ENCODE assay signal across 1 mouse cellular context in genomic region chr10:42276507-42277345, GRCm38 (mm10).
TF ChIP-seq lines count a peak whose summit lies in the region.

TSS of gene Foxo3 (minus strand) at chr10:42276755.

TF ChIP-seq in CH12.LX, 34 proteins besides CTCF, POLR2A, EP300 and RAD21 (continued from another document):
- 0 out of 2 replicates have a peak, but pooled peaks have one; percentile 16 for TF ChIP-seq ETS1 (conservative IDR thresholded peaks at IDR 0.05; ENCODE audit: low read depth, low read length)
- TF ChIP-seq ELF1 (IDR thresholded peaks at IDR 0.05; ENCODE audit: low read depth, low read length), result peak; percentile 55; the same call in 1 of the 2 replicates
- peak; percentile 95 for TF ChIP-seq MAZ (IDR thresholded peaks at IDR 0.05; ENCODE audit: low read depth, low read length)
- peak; percentile 44; the same call in 1 of the 2 replicates for TF ChIP-seq CHD2 (IDR thresholded peaks at IDR 0.05; ENCODE audit: low read length)
- no peak for TF ChIP-seq PAX5 (IDR thresholded peaks at IDR 0.05; ENCODE audit: low read length)
- TF ChIP-seq ZNF384 (IDR thresholded peaks at IDR 0.05; ENCODE audit: low read depth, low read length), result no peak
- TF ChIP-seq ZMIZ1 (IDR thresholded peaks at IDR 0.05; ENCODE audit: low read depth, low read length), result peak; percentile 76
